Mouse (Mus musculus) retina, postnatal 7 days (tissue): ENCODE measurements around the gene Hist1h2bp.
"Not testable (repeated sequence)": the region's sequence is repeated elsewhere in the genome, so short reads cannot be mapped to it uniquely, and the experiment has no call there.

Experiments used
- DNase-seq: peaks from one replicate; pipeline ENCODE4 v3.0.0-alpha.2; 2012; ENCODE audit warnings: low read depth, low spot score

The Hist1h2bp gene

DNA sequence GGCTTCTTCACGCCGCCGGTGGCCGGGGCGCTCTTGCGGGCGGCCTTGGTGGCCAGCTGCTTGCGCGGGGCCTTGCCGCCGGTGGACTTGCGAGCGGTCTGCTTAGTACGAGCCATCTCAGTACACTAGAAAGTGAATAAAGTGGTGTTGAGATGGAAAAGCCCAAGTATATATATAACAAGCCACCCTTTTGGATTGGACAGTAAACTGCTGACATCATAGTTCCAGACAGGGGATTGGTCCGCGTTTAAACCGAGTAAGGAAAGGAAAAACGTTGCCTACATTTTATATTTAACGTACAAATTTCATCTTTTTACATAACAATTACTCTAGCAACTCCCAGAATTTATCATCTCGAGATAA lies 4.0 kb upstream of the Hist1h2bp start, which contains the start of gene Hist1h3i:
Gene Hist1h3i, minus strand, starts transcription at position 116 of the 363 bp plus-strand sequence.
- peak; percentile 61 for DNase-seq

DNA sequence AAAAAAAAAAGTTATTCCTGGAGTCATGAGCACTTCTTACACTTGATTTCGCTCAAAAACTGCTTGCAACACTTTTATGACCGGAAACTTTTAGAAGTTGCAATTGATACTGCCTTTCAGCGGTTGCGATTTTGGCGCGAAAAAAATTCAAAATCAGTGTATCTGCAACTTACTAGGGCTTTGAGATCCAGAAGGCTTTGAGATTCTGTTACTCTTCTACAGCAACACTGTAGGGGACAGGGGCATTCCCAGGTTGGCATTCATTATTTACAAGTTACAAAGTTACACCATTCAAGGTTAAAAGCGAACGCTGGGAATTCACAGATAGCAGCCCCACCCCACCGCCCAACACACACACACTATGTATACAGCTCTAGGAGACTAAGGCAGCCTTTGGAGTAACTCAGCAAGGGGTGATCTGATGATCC lies 3.5 kb upstream of the Hist1h2bp start:
- DNase-seq: no peak

DNA sequence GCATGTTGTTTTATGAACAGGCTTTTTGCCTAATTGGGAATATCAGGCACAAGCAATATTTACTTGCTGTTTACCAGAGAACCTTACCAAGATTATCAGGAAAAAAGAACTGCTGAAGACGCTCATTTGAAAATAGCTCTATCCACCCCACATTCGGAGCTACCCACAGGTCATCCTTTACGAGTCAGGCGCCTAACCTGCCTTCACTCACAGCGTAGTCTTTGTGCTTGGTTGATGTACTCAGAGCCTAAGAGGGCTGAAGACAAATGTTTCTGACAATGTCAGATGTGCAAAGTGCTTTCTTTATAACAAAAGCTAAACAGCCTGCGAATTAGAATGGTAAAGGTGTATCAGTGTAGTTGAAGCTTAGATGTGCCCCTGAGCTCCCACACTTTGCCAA lies 3.0 kb upstream of the Hist1h2bp start:
- no peak for DNase-seq

DNA sequence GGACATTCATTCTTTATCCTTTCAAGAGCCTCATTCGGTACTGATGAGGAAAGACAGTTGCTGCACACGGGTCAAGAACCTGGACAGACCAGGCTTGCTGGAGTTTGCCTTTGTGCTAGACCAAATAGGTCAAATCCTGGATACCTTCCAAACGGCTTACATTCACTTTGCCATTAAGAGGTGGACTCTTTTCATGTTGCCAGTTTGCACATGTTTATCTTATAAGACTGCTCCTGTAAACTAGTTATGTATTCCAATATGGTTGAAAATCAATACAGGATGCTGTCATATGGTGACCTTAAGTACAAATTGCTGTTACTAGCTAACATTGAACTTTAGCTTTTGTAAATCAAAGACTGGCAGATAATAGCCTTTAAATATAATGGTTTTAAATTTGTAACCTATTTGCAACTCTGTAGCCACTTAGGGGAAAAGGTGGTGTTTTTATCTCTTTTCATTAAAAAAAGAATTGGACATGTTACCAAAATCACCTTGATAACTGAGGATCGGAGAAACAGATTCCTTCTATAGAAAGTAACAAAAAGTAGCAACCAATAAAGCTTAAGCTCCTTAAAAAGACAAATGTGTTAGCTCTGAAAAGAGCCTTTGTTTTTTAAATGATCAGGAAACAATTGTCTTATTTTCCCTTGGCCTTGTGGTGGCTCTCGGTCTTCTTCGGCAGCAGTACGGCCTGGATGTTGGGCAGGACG lies 917 bp upstream of the Hist1h2bp start:
- no peak for DNase-seq

DNA sequence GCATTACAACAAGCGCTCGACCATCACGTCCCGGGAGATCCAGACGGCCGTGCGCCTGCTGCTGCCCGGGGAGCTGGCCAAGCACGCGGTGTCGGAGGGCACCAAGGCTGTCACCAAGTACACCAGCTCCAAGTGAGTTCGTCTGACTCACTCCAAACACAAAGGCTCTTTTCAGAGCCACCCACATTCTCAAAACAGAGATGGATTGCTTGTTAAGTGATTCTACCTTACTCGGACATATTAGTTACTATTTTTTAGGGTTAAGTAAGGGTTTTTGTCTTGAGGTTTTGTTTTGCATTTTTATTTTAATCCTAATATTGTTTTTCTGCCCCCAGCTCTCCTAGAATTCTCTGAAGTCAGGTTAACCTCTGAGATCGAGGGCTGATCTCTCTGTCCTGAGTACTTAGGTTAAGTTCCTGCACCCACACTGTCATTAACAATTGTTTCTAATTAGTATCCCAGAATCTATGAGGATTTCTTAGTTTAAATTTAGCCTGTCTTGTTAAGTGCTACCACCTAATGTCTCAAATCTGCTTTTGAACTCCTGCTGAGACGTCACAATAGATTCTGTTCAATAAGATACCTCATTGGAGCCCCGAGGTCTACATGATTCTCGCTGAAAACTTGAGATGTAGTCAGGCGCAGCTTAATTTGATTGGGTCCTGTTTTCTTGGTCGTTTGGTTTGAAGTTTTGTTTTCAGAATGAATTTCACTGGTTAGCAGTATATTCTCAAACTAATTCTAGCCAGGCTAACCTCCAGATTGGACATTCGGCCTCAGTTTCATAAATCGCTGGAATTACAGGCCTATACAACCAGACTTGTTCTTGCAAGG lies 716 bp downstream of the Hist1h2bp start:
- DNase-seq: no peak

DNA sequence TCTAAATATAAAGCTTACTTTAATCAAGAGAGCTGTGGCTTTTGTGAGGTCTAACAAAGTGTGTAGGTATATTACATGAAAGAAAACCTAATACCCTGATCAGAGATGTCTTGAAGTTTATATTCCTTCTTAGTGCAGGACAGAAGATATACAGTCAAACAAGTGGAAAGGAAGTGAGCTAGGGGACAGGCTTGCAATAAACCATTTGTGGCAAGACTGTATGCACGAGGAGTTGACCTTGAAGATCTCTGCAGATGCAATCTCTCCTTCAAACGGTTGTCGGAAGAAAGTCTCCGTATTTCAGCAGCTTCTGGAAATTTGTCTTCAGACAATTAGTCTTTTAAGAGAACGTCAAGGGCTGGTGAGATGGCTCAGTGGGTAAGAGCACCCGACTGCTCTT lies 2.7 kb downstream of the Hist1h2bp start:
- no peak for DNase-seq

DNA sequence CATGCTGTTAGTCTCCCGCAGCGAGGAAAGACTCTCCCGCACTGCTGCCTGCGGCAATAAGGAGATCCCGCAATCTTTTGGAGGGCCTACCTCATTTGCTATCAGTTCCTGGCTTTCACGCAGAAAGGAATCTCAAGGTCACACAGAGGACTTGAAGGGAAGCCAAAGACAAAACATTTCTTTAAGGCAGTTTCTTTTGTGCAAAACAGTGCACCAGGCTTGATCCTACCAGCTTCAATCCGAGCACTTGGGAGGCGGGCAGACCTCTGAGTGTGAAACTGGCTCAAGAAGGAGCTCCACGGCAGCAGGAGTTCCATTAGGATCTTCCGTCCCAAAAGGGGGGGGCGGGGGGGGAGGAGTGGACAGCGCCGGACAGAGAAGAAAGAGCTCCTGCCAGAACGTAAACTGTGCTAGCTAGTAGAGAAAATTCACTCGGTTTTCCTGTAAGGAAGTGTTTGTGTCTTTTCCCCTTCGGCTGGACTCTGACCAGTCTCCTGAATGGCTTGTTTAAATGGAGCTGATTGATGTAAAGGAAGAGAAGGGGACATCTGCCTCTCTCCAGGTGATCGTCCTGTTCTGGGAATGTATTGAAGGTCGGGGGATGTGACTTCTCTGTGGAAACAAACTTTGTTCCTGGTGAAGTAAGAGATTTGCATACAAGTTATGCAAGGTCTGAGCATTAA lies 3.5 kb downstream of the Hist1h2bp start:
- DNase-seq: no peak

DNA sequence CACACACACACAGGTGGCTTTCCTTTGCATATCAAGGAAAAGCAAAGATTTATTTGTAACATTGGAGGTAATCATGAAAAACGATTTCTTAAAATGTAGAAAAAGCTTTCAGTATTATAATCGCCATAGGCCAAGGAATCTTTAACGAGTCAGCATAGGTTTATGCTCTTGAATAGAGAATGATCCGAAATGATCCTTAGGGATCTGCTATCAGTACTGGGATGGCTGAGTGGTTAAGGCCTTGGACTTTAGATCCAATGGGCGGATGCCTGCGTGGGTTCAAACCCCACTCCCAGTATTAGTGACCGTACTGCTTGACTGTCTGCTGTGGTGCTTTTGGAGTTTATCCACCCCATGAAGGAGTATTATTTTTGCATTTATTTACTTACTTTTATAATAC lies 8.3 kb downstream of the Hist1h2bp start:
- DNase-seq: no peak

DNA sequence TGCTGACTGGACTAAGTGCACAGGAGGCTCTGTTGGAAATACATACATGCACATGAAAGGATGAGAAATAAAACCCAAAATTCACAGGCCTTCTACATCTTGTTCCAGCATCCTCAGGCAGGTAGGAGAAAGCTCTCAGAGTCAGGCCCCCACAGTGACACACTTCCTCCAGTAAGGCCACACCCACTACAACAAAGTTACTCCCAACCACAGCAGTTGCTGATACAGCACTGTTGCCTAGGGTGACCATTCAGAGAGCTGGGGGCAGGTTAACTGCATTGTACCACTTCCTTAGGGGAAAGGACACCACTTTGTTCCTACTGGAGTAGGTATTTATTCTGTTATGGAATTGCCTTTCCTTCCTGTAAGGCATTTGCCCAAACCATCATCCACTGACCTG lies 9.9 kb downstream of the Hist1h2bp start:
- not testable (repeated sequence) for DNase-seq

DNA sequence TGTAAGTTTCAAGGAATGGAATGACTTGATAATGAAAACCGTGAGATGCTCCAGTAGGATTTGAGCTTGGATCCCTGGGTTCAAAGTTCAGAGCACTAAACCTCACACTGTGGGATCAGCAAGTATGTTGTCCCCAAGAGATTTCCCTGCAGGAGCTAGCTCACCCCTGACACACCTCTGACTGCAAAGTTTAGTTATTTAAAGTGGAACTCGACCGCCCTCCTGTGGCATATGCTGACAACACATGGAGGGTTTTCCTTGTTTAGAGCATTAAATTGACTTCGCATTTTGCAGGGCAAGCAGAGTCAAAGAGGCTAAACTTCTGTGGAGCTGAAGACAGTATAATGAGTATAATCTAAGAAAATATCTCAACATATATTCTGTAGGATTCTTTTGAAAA lies 15.8 kb downstream of the Hist1h2bp start:
- DNase-seq: not testable (repeated sequence)

DNA sequence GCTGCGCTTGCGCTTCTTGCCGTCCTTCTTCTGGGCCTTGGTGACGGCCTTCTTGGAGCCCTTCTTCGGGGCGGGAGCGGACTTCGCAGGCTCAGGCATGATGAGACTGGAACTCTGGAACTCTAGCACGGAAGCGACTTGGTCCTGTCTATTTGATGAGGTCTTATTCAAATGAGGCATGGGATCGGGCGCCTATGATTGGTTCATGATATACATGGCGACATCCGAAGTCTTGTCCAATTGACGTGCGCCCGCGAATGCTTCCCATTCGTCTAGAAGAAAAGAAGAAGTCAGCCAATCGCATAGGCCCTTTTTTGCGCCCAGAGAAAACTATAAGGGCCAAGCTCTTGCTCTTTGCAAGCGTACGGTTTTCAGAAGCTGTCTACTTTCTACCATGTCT lies 22.8 kb downstream of the Hist1h2bp start, which contains the start of the genes Hist1h2bq and Hist1h2ao:
Gene Hist1h2bq, minus strand, starts transcription at position 125 of the 400 bp plus-strand sequence.
Gene Hist1h2ao, plus strand, starts transcription at position 393 of the 400 bp plus-strand sequence.
- not testable (repeated sequence) for DNase-seq

DNA sequence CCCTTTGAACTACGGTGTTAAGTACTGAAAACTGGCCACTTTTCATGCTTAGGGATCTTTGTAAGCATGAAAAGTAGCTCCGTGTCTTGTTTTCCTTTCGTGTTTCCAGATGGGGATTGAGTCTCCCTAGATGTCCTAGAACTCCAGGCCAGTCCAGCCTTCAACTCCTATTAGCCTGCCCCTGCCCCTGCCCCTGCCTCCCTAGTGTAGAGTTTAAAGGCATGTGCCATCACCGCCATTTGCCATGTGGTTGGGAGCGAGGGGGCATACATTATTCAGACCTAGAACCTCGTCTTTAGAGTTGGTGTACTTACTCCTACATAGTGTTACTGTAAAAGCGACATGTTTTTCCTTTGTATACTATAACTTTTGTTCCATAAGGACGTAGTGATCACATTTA lies 23.8 kb downstream of the Hist1h2bp start:
- DNase-seq: not testable (repeated sequence)

DNA sequence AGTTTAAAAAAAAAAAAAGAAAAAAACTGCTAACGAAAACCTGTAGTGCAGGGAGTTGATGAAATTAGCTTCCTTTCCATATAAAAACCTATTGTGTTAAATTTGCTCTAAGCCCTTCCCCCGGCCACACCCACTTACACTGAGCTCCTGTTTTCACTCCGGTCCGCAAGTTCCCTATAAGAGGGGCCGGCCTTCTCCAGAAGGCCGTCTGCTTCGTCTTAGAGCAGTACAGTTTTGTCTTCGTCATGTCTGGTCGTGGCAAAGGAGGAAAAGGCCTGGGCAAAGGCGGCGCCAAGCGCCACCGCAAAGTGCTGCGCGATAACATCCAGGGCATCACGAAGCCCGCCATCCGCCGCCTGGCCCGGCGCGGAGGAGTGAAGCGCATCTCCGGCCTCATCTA lies 24.3 kb downstream of the Hist1h2bp start, which contains the start of gene Hist1h4m:
Gene Hist1h4m, plus strand, starts transcription at position 208 of the 400 bp plus-strand sequence.
- DNase-seq: not testable (repeated sequence)

DNA sequence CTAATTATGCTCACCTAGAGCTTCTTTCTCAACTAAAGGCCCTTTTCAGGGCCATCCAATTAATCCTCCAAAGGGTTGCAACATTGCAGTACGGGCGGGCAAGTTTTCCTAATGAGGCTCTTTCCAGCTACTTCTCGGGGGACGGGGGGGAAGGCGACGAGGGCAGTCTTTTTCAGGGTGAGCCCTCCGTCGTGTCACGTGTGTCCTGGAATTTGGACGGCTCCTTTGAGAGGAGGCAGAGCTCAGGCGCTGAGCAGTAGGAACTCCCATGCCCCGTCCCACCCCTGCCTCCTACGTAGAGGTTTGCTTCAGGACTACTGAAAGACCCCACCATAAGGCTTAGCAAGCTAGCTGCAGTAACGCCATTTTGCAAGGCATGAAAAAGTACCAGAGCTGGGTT lies 24.8 kb downstream of the Hist1h2bp start:
- not testable (repeated sequence) for DNase-seq

DNA sequence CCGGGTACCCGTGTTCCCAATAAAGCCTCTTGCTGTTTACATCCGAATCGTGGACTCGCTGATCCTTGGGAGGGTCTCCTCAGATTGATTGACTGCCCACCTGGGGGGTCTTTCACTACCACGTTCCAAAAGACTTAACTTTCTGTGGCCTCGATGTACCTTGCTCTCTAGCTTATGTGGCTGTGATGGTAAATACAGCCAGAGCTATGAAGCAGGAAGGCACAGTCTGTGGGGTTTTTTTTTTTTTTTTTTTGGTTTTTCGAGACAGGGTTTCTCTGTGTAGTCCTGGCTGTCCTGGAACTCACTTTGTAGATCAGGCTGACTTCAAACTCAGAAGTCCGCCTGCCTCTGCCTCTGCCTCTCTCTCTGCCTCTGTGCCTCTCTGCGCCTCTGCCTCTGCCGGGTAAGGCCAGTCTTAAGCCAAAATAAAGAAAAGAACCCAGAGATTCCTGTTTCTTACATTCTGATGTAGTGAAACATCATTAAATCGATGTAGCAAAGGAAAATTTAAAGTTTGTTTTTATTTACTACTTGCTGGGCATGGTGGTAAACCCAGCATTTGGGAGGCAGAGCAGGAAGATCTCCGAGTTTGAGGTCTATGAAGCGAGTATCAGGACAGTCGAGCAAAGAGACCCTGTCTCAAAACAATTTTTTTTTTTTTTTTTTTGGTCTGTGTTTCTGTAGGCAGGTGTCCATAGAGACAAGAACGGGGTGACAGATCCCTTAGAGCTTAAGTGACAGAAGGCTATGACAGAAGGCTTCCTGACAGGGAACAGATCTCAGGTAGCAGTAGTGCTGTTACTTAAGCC lies 33.0 kb downstream of the Hist1h2bp start:
- DNase-seq: not testable (repeated sequence)

DNA sequence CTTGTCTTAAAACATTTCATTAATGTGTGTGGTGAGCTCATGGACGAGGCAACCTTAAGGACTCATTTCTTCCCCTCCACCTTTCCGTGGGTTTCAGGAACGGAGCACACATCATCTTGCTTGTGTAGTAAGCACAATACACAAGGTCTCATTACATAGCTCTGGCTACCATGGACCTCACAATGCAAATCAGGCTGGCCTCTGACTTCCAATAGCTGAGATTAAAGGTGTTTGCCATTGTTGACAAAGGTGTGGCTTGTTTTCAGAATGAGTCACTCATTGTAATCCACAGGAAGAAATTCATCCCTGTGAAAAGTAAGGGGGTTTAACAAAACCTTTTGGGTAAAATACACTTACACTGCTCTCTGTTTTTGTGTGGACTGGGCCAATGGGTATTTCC lies 41.2 kb downstream of the Hist1h2bp start:
- no peak for DNase-seq

DNA sequence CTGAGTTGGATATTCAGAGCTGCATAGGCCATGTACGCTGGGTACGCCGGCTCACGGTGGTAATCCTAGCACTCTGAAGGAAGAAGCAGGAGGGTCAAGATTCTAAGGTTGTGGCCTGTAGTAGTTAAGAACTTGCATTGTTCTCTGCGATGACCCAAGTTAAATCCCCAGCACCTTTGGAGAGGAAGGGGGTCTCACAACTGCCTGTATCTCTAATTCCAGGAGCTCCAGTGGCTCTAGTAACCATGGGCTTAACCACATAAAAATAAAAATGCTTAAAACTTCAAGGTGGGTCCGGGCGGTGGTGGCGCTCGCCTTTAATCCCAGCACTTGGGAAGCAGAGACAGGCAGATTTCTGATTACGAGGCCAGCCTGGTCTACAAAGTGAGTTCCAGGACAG lies 43.1 kb downstream of the Hist1h2bp start:
- no peak for DNase-seq

DNA sequence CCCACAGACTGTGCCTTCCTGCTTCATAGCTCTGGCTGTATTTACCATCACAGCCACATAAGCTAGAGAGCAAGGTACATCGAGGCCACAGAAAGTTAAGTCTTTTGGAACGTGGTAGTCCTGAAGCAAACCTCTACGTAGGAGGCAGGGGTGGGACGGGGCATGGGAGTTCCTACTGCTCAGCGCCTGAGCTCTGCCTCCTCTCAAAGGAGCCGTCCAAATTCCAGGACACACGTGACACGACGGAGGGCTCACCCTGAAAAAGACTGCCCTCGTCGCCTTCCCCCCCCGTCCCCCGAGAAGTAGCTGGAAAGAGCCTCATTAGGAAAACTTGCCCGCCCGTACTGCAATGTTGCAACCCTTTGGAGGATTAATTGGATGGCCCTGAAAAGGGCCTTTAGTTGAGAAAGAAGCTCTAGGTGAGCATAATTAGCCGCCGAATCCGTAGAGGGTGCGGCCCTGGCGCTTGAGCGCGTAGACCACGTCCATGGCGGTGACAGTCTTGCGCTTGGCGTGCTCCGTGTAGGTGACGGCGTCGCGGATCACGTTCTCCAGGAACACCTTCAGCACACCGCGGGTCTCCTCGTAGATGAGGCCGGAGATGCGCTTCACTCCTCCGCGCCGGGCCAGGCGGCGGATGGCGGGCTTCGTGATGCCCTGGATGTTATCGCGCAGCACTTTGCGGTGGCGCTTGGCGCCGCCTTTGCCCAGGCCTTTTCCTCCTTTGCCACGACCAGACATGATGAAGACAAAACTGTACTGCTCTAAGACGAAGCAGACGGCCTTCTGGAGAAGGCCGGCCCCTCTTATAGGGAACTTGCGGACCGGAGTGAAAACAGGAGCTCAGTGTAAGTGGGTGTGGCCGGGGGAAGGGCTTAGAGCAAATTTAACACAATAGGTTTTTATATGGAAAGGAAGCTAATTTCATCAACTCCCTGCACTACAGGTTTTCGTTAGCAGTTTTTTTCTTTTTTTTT lies 44.4 kb downstream of the Hist1h2bp start, which contains the start of gene Hist1h4n:
Gene Hist1h4n, minus strand, starts transcription at position 779 of the 977 bp plus-strand sequence.
- DNase-seq: not testable (repeated sequence)

DNA sequence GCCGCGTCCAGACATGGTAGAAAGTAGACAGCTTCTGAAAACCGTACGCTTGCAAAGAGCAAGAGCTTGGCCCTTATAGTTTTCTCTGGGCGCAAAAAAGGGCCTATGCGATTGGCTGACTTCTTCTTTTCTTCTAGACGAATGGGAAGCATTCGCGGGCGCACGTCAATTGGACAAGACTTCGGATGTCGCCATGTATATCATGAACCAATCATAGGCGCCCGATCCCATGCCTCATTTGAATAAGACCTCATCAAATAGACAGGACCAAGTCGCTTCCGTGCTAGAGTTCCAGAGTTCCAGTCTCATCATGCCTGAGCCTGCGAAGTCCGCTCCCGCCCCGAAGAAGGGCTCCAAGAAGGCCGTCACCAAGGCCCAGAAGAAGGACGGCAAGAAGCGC lies 46.2 kb downstream of the Hist1h2bp start, which contains the start of the genes Hist1h2ap and Hist1h2br:
Gene Hist1h2ap, minus strand, starts transcription at position 47 of the 400 bp plus-strand sequence.
Gene Hist1h2br, plus strand, starts transcription at position 283 of the 400 bp plus-strand sequence.
- DNase-seq: not testable (repeated sequence)
